Comparison of ENCODE assay signal across 9 mouse cellular contexts in genomic region chr17:34897373-34898159, GRCm38 (mm10). TPM values are rescaled to one million over a fixed set of nuclear protein-coding genes. Genes with fewer than 3 reads are reported as not detected.
DNase-seq lines count a peak whose midpoint lies in the region; ATAC-seq and TF ChIP-seq lines count a peak whose summit lies in the region.
"Had no signal": no experiment of that assay in that cellular context is flagged by ENCODE, and none has a peak within 500 bp of the region (broad histone marks: within the 10 kb centered on the region; RNA-seq: fewer than 3 reads in every experiment).

No protein-coding gene starts in this region.

- ATAC-seq in embryonic facial prominence, embryonic 11.5 days (replicated peaks; ENCODE audit: insufficient number of reproducible peaks, low FRiP score, low TSS enrichment, low read depth) = no peak
- no peak for ATAC-seq in midbrain, embryonic 11.5 days (ENCODE audit: low FRiP score)

- H3K4me2 ChIP-seq in embryonic facial prominence, embryonic 11.5 days (ENCODE audit: low read depth, low read length) = peak overlapping the region; percentile 86
- peak overlapping the region; percentile 98 for H3K4me2 ChIP-seq in midbrain, embryonic 11.5 days

- H3K36me3 ChIP-seq in thymus, adult 2 months (ENCODE audit: control insufficient read depth, insufficient read depth, low read length) = peaks cover 3% of the 10 kb centered on the region; the same call in 1 of the 2 replicates
- H3K36me3 ChIP-seq in embryonic facial prominence, embryonic 11.5 days (replicated peaks; ENCODE audit: control insufficient read depth, insufficient read depth, low read depth, low read length) = peaks cover 4% of the 10 kb centered on the region; the same call in 1 of the 2 replicates
- H3K36me3 ChIP-seq in hindbrain, embryonic 10.5 days = peaks cover 34% of the 10 kb centered on the region
- H3K36me3 ChIP-seq in limb, embryonic 10.5 days = peaks cover 38% of the 10 kb centered on the region
- H3K36me3 ChIP-seq in midbrain, embryonic 11.5 days (ENCODE audit: control insufficient read depth, insufficient read depth, low read length) = peaks cover 12% of the 10 kb centered on the region

- H3K27ac ChIP-seq in thymus, adult 2 months (ENCODE audit: control insufficient read depth, insufficient read depth, low read length) = no peak overlapping the region
- peak overlapping the region; percentile 97 for H3K27ac ChIP-seq in embryonic facial prominence, embryonic 11.5 days (replicated peaks; ENCODE audit: low read depth, low read length)
- H3K27ac ChIP-seq in hindbrain, embryonic 10.5 days = peak overlapping the region; percentile 100
- peak overlapping the region; percentile 100 for H3K27ac ChIP-seq in limb, embryonic 10.5 days
- H3K27ac ChIP-seq in midbrain, embryonic 11.5 days (ENCODE audit: low read depth, low read length) = peak overlapping the region; percentile 92

- DNase-seq in thymus, adult 2 months = no peak
- no peak for DNase-seq in thymus, postnatal 14 days
- DNase-seq in embryonic facial prominence, embryonic 11.5 days (ENCODE audit: low spot score) = peak; percentile 32
- no peak for DNase-seq in hindbrain, embryonic 10.5 days (ENCODE audit: low spot score)
- DNase-seq in limb, embryonic 10.5 days (ENCODE audit: low spot score) = peak; percentile 46
- peak; percentile 94 for DNase-seq in midbrain, embryonic 11.5 days (ENCODE audit: low spot score, missing footprints)
- no peak for DNase-seq in natural killer cell, adult 2 months (ENCODE audit: low spot score in 2 of 2)
- DNase-seq in adrenal gland, adult 18-20 months (ENCODE audit: low spot score in 2 of 2) = no peak

- 31% methylated on average over 10 of the region's 10 CpGs for WGBS in thymus, adult 2 months
- WGBS in embryonic facial prominence, embryonic 11.5 days = 20% methylated on average over 10 of the region's 10 CpGs
- WGBS in hindbrain, embryonic 10.5 days = 23% methylated on average over 10 of the region's 10 CpGs
- WGBS in limb, embryonic 10.5 days = 27% methylated on average over 10 of the region's 10 CpGs
- WGBS in midbrain, embryonic 11.5 days = 21% methylated on average over 10 of the region's 10 CpGs

- peaks cover 23% of the 10 kb centered on the region for H3K4me1 ChIP-seq in thymus, adult 2 months (replicated peaks; ENCODE audit: control insufficient read depth, insufficient read depth, low read length)
- H3K4me1 ChIP-seq in embryonic facial prominence, embryonic 11.5 days (ENCODE audit: control insufficient read depth, insufficient read depth, low read length) = peaks cover 7% of the 10 kb centered on the region
- H3K4me1 ChIP-seq in hindbrain, embryonic 10.5 days (replicated peaks) = peaks cover 64% of the 10 kb centered on the region
- peaks cover 56% of the 10 kb centered on the region for H3K4me1 ChIP-seq in limb, embryonic 10.5 days
- peaks cover 26% of the 10 kb centered on the region for H3K4me1 ChIP-seq in midbrain, embryonic 11.5 days (ENCODE audit: control insufficient read depth, insufficient read depth, low read length)

- no peak for TF ChIP-seq POLR2A in thymus, adult 2 months (IDR thresholded peaks at IDR 0.05; ENCODE audit: control insufficient read depth, extremely low read depth, insufficient read depth, low read length, poor library complexity)

- peak overlapping the region; percentile 97 for H3K9ac ChIP-seq in embryonic facial prominence, embryonic 11.5 days (replicated peaks; ENCODE audit: low read length)
- peak overlapping the region; percentile 99 for H3K9ac ChIP-seq in midbrain, embryonic 11.5 days (ENCODE audit: low read length)

- no peak for TF ChIP-seq CTCF in thymus, adult 2 months (IDR thresholded peaks at IDR 0.05; ENCODE audit: borderline replicate concordance, control insufficient read depth, extremely low read depth, insufficient read depth, low read length, poor library complexity)

- H3K4me3 ChIP-seq in thymus, adult 2 months (ENCODE audit: control insufficient read depth, insufficient read depth, low read length) = peak overlapping the region; percentile 97
- H3K4me3 ChIP-seq in embryonic facial prominence, embryonic 11.5 days (ENCODE audit: low read depth, low read length) = peak overlapping the region; percentile 93
- H3K4me3 ChIP-seq in hindbrain, embryonic 10.5 days = peak overlapping the region; percentile 99
- H3K4me3 ChIP-seq in limb, embryonic 10.5 days = peak overlapping the region; percentile 99
- H3K4me3 ChIP-seq in midbrain, embryonic 11.5 days (ENCODE audit: low read depth, low read length) = peak overlapping the region; percentile 95

- no peaks in the 10 kb centered on the region for H3K27me3 ChIP-seq in thymus, adult 2 months (ENCODE audit: control insufficient read depth, insufficient read depth, low read length)
- no peaks in the 10 kb centered on the region for H3K27me3 ChIP-seq in embryonic facial prominence, embryonic 11.5 days (ENCODE audit: control insufficient read depth, insufficient read depth, low read length)
- no peaks in the 10 kb centered on the region for H3K27me3 ChIP-seq in hindbrain, embryonic 10.5 days (ENCODE audit: insufficient read depth, poor library complexity, severe bottlenecking)
- H3K27me3 ChIP-seq in limb, embryonic 10.5 days (ENCODE audit: low read depth, poor library complexity, severe bottlenecking) = no peaks in the 10 kb centered on the region
- no peaks in the 10 kb centered on the region for H3K27me3 ChIP-seq in midbrain, embryonic 11.5 days (ENCODE audit: control insufficient read depth, insufficient read depth, low read length)

- H3K9me3 ChIP-seq in embryonic facial prominence, embryonic 11.5 days (replicated peaks; ENCODE audit: control insufficient read depth, low read length) = no peaks in the 10 kb centered on the region
- peaks cover 4% of the 10 kb centered on the region; the same call in 1 of the 2 replicates for H3K9me3 ChIP-seq in hindbrain, embryonic 10.5 days
- H3K9me3 ChIP-seq in limb, embryonic 10.5 days (replicated peaks) = no peaks in the 10 kb centered on the region
- no peaks in the 10 kb centered on the region for H3K9me3 ChIP-seq in midbrain, embryonic 11.5 days (ENCODE audit: control insufficient read depth, low read length)

RNA-seq across cellular contexts. Expression of gene C2, which starts 0.5 kb away (rescaled TPM):
- 12.9 and 18.4 TPM in 2 replicates for polyA plus RNA-seq in thymus, adult 2 months (2012; rRNA removed)
- 0.81 and 1.6 TPM in 2 replicates for polyA plus RNA-seq in embryonic facial prominence, embryonic 11.5 days (2014; fragmentation: Nextera tagmentation; extraction: Ambion mirVana)
- polyA plus RNA-seq in hindbrain, embryonic 10.5 days (2016; fragmentation: Nextera tagmentation; extraction: Ambion mirVana) = 0.58 and 1.0 TPM in 2 replicates
- 0.29 and 0.40 TPM in 2 replicates for polyA plus RNA-seq in limb, embryonic 10.5 days (2016; fragmentation: Nextera tagmentation; extraction: Ambion mirVana)
- polyA plus RNA-seq in midbrain, embryonic 11.5 days (2014; fragmentation: Nextera tagmentation; extraction: Ambion mirVana) = 0.83 and 1.5 TPM in 2 replicates
- total RNA-seq in adrenal gland, adult 18-20 months (2021) = 10 to 100 TPM; 88.3 to 89.2 TPM

RNA-seq across cellular contexts. Expression of gene Ehmt2, which starts 0.7 kb away (rescaled TPM):
- polyA plus RNA-seq in thymus, adult 2 months (2012; rRNA removed) = 372 and 380 TPM in 2 replicates
- 59.3 and 60.6 TPM in 2 replicates for polyA plus RNA-seq in embryonic facial prominence, embryonic 11.5 days (2014; fragmentation: Nextera tagmentation; extraction: Ambion mirVana)
- 98.2 and 100 TPM in 2 replicates for polyA plus RNA-seq in hindbrain, embryonic 10.5 days (2016; fragmentation: Nextera tagmentation; extraction: Ambion mirVana)
- polyA plus RNA-seq in limb, embryonic 10.5 days (2016; fragmentation: Nextera tagmentation; extraction: Ambion mirVana) = 109 and 116 TPM in 2 replicates
- 56.9 and 60.5 TPM in 2 replicates for polyA plus RNA-seq in midbrain, embryonic 11.5 days (2014; fragmentation: Nextera tagmentation; extraction: Ambion mirVana)
- 100 to 1,000 TPM; 101 to 144 TPM for total RNA-seq in adrenal gland, adult 18-20 months (2021)

RNA-seq across cellular contexts. Expression of gene Gm20547, which starts 15.7 kb away (rescaled TPM):
- 0.03 TPM in 1 of 2 replicates, not detected in the other for polyA plus RNA-seq in thymus, adult 2 months (2012; rRNA removed)
- not detected in 2 replicates for polyA plus RNA-seq in embryonic facial prominence, embryonic 11.5 days (2014; fragmentation: Nextera tagmentation; extraction: Ambion mirVana)
- polyA plus RNA-seq in hindbrain, embryonic 10.5 days (2016; fragmentation: Nextera tagmentation; extraction: Ambion mirVana) = 0.14 TPM in 1 of 2 replicates, not detected in the other
- 0.06 TPM in 1 of 2 replicates, not detected in the other for polyA plus RNA-seq in limb, embryonic 10.5 days (2016; fragmentation: Nextera tagmentation; extraction: Ambion mirVana)
- polyA plus RNA-seq in midbrain, embryonic 11.5 days (2014; fragmentation: Nextera tagmentation; extraction: Ambion mirVana) = 0.05 and 0.15 TPM in 2 replicates
- total RNA-seq in adrenal gland, adult 18-20 months (2021) = under 1 TPM in 1 of 2 experiments, not detected in 1; 0.19 TPM
- total RNA-seq: adrenal gland, postnatal 36 days had no signal

RNA-seq across cellular contexts. Expression of gene Slc44a4, which starts 16.7 kb away (rescaled TPM):
- 0.33 and 0.59 TPM in 2 replicates for polyA plus RNA-seq in thymus, adult 2 months (2012; rRNA removed)
- polyA plus RNA-seq in embryonic facial prominence, embryonic 11.5 days (2014; fragmentation: Nextera tagmentation; extraction: Ambion mirVana) = 0.08 and 0.11 TPM in 2 replicates
- 0.41 TPM in 1 of 2 replicates, not detected in the other for polyA plus RNA-seq in hindbrain, embryonic 10.5 days (2016; fragmentation: Nextera tagmentation; extraction: Ambion mirVana)
- polyA plus RNA-seq in limb, embryonic 10.5 days (2016; fragmentation: Nextera tagmentation; extraction: Ambion mirVana) = not detected in 2 replicates
- not detected in 2 replicates for polyA plus RNA-seq in midbrain, embryonic 11.5 days (2014; fragmentation: Nextera tagmentation; extraction: Ambion mirVana)
- under 1 TPM; 0.30 to 0.51 TPM for total RNA-seq in adrenal gland, adult 18-20 months (2021)

RNA-seq across cellular contexts. Expression of gene Zbtb12, which starts 18.3 kb away (rescaled TPM):
- polyA plus RNA-seq in thymus, adult 2 months (2012; rRNA removed) = 15.0 and 16.3 TPM in 2 replicates
- 1.6 and 2.0 TPM in 2 replicates for polyA plus RNA-seq in embryonic facial prominence, embryonic 11.5 days (2014; fragmentation: Nextera tagmentation; extraction: Ambion mirVana)
- 5.2 and 5.6 TPM in 2 replicates for polyA plus RNA-seq in hindbrain, embryonic 10.5 days (2016; fragmentation: Nextera tagmentation; extraction: Ambion mirVana)
- 6.2 and 6.3 TPM in 2 replicates for polyA plus RNA-seq in limb, embryonic 10.5 days (2016; fragmentation: Nextera tagmentation; extraction: Ambion mirVana)
- polyA plus RNA-seq in midbrain, embryonic 11.5 days (2014; fragmentation: Nextera tagmentation; extraction: Ambion mirVana) = 2.5 and 2.9 TPM in 2 replicates
- 10 to 100 TPM in 1 of 2 experiments, 1 to 10 TPM in 1; 9.9 to 12.4 TPM for total RNA-seq in adrenal gland, adult 18-20 months (2021)

Comparison
In these comparisons a context has a peak if more than half of its experiments do, and no peak if none do; other contexts are left out.
1. DNase-seq: peak in embryonic facial prominence, embryonic 11.5 days (single experiment), limb, embryonic 10.5 days (single experiment) and midbrain, embryonic 11.5 days (single experiment); none in thymus, adult 2 months (single experiment), thymus, postnatal 14 days (single experiment), hindbrain, embryonic 10.5 days (single experiment), natural killer cell, adult 2 months (0 of 2) and adrenal gland, adult 18-20 months (0 of 2).
2. Peak in every context shown above with its lines, with median percentiles within 50 percentile points of each other: H3K4me3 ChIP-seq.